Comparison of ENCODE assay signal across 18 mouse cellular contexts in the genomic region with DNA sequence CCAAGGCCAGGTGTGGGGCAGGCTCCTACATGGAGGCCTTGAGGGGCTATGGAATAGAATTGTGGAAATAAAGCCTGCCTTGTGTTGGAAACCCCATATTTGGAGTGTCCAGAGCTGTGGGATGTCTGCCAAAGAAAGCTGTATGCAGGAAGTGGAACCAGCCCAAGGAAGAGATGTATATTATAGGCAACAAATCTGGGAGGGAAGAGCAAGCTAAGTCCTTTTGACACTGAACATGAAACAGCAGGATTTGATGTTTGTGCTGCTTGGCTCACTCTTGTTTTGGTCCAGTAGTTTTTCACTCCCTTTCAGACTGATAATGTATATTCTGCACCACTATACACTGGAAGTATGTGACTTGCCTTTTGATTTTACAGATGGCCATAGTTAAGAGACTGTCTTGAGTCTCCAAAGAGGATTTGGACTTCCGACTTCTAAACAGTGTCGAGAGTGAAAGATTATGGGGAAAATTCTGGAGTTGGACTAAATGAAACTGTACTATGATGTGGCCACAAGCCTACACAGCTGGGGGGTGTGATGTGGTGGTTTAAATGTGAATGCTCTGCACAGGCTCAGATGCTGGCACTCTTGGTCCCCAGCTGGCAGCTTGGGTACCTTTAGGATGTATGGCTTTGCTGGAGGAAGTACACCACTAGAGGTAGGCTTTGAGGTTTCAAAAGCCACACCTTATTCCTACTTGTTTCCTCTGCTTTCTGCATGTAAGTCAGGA. TPM values are rescaled to one million over a fixed set of nuclear protein-coding genes. Genes with fewer than 3 reads are reported as not detected.
A peak's percentile ranks its signal among the peaks of the same experiment; 100 is the strongest.
DNase-seq lines count a peak whose midpoint lies in the region; ATAC-seq lines count a peak whose summit lies in the region.
"Had no signal": no experiment of that assay in that cellular context is flagged by ENCODE, and none has a peak within 500 bp of the region (broad histone marks: within the 10 kb centered on the region; RNA-seq: fewer than 3 reads in every experiment).

No protein-coding gene starts in this region.

- no peak overlapping the region for H3K9ac ChIP-seq in heart, embryonic 16.5 days (ENCODE audit: low read length)
- no peak overlapping the region for H3K9ac ChIP-seq in limb, embryonic 12.5 days (replicated peaks)
- no peak overlapping the region for H3K9ac ChIP-seq in embryonic facial prominence, embryonic 15.5 days
- no peak overlapping the region for H3K9ac ChIP-seq in limb, embryonic 15.5 days
- H3K9ac ChIP-seq: hindbrain, embryonic 15.5 days; liver, embryonic 14.5 days; neural tube, embryonic 12.5 days had no signal

- intact Hi-C loops in heart, postnatal 10 days (cut with DNase I), result no loop called here

- 62% methylated on average over 2 of the region's 2 CpGs for WGBS in heart, embryonic 16.5 days
- WGBS in limb, embryonic 12.5 days, result 82% methylated on average over 2 of the region's 2 CpGs
- WGBS in limb, embryonic 10.5 days, result 94% methylated on average over 2 of the region's 2 CpGs
- 61% methylated on average over 2 of the region's 2 CpGs for WGBS in embryonic facial prominence, embryonic 15.5 days
- WGBS in limb, embryonic 15.5 days, result 58% methylated on average over 2 of the region's 2 CpGs

- DNase-seq in heart, postnatal 10 days, result no peak
- DNase-seq in limb, embryonic 10.5 days (ENCODE audit: low spot score), result no peak
- DNase-seq in gastrocnemius, postnatal 25 days, result no peak
- no peak for DNase-seq in frontal cortex, postnatal 36 days (ENCODE audit: low spot score in 2 of 2)
- DNase-seq: adrenal gland, postnatal 36 days; gastrocnemius, postnatal 36 days; right cerebral cortex, postnatal 4 days; thymus, postnatal 25 days had no signal

- no peaks in the 10 kb centered on the region for H3K9me3 ChIP-seq in heart, embryonic 16.5 days (replicated peaks; ENCODE audit: control insufficient read depth, low read length)
- no peaks in the 10 kb centered on the region for H3K9me3 ChIP-seq in limb, embryonic 12.5 days
- no peaks in the 10 kb centered on the region for H3K9me3 ChIP-seq in limb, embryonic 10.5 days (replicated peaks)
- H3K9me3 ChIP-seq in embryonic facial prominence, embryonic 15.5 days (replicated peaks), result no peaks in the 10 kb centered on the region
- no peaks in the 10 kb centered on the region for H3K9me3 ChIP-seq in limb, embryonic 15.5 days
- H3K9me3 ChIP-seq: hindbrain, embryonic 15.5 days; neural tube, embryonic 12.5 days had no signal

- peaks cover 11% of the 10 kb centered on the region; the same call in 1 of the 2 replicates for H3K4me1 ChIP-seq in heart, embryonic 16.5 days (ENCODE audit: control insufficient read depth, insufficient read depth, low read length)
- peaks cover 7% of the 10 kb centered on the region for H3K4me1 ChIP-seq in limb, embryonic 12.5 days (replicated peaks)
- no peaks in the 10 kb centered on the region for H3K4me1 ChIP-seq in limb, embryonic 10.5 days
- peaks cover 10% of the 10 kb centered on the region; the same call in 1 of the 2 replicates for H3K4me1 ChIP-seq in embryonic facial prominence, embryonic 15.5 days
- H3K4me1 ChIP-seq in limb, embryonic 15.5 days, result peaks cover 14% of the 10 kb centered on the region
- H3K4me1 ChIP-seq: hindbrain, embryonic 15.5 days; neural tube, embryonic 12.5 days had no signal

- H3K4me3 ChIP-seq in heart, embryonic 16.5 days (ENCODE audit: low read length), result no peak overlapping the region
- no peak overlapping the region for H3K4me3 ChIP-seq in limb, embryonic 12.5 days (replicated peaks)
- H3K4me3 ChIP-seq in limb, embryonic 10.5 days, result no peak overlapping the region
- H3K4me3 ChIP-seq in embryonic facial prominence, embryonic 15.5 days (replicated peaks), result no peak overlapping the region
- H3K4me3 ChIP-seq in limb, embryonic 15.5 days, result no peak overlapping the region
- H3K4me3 ChIP-seq: erythroblast, embryonic 14.5 days; hindbrain, embryonic 15.5 days; neural tube, embryonic 12.5 days had no signal

- H3K27me3 ChIP-seq in heart, embryonic 16.5 days (ENCODE audit: control insufficient read depth, insufficient read depth, low read length), result no peaks in the 10 kb centered on the region
- H3K27me3 ChIP-seq in limb, embryonic 12.5 days, result no peaks in the 10 kb centered on the region
- H3K27me3 ChIP-seq in limb, embryonic 10.5 days (ENCODE audit: low read depth, poor library complexity, severe bottlenecking), result no peaks in the 10 kb centered on the region
- no peaks in the 10 kb centered on the region for H3K27me3 ChIP-seq in embryonic facial prominence, embryonic 15.5 days
- no peaks in the 10 kb centered on the region for H3K27me3 ChIP-seq in limb, embryonic 15.5 days
- H3K27me3 ChIP-seq: hindbrain, embryonic 15.5 days; neural tube, embryonic 12.5 days had no signal

- no peaks in the 10 kb centered on the region for H3K36me3 ChIP-seq in heart, embryonic 16.5 days (ENCODE audit: control insufficient read depth, insufficient read depth)
- no peaks in the 10 kb centered on the region for H3K36me3 ChIP-seq in limb, embryonic 12.5 days
- no peaks in the 10 kb centered on the region for H3K36me3 ChIP-seq in limb, embryonic 10.5 days
- H3K36me3 ChIP-seq in embryonic facial prominence, embryonic 15.5 days, result no peaks in the 10 kb centered on the region
- H3K36me3 ChIP-seq in limb, embryonic 15.5 days, result no peaks in the 10 kb centered on the region
- H3K36me3 ChIP-seq: hindbrain, embryonic 15.5 days; neural tube, embryonic 12.5 days had no signal

- ATAC-seq in heart, embryonic 16.5 days (replicated peaks; ENCODE audit: extremely low read depth, insufficient read depth, low FRiP score), result no peak; the same call in 1 of the 2 replicates
- no peak for ATAC-seq in limb, embryonic 12.5 days (ENCODE audit: insufficient number of reproducible peaks, insufficient read depth, low FRiP score, low TSS enrichment, low read depth)
- ATAC-seq in embryonic facial prominence, embryonic 15.5 days (ENCODE audit: insufficient number of reproducible peaks, low FRiP score, low TSS enrichment, low read depth), result 0 out of 2 replicates have a peak, but pooled peaks have one; percentile 54
- peak; percentile 69; the same call in 1 of the 2 replicates for ATAC-seq in limb, embryonic 15.5 days (ENCODE audit: insufficient number of reproducible peaks, low FRiP score, low TSS enrichment, low read depth)

- H3K4me2 ChIP-seq in heart, embryonic 16.5 days (ENCODE audit: low read depth, low read length), result no peak overlapping the region
- H3K4me2 ChIP-seq in limb, embryonic 12.5 days, result no peak overlapping the region
- H3K4me2 ChIP-seq in embryonic facial prominence, embryonic 15.5 days (replicated peaks), result no peak overlapping the region
- H3K4me2 ChIP-seq in limb, embryonic 15.5 days, result no peak overlapping the region
- H3K4me2 ChIP-seq: hindbrain, embryonic 15.5 days; neural tube, embryonic 12.5 days had no signal

- H3K27ac ChIP-seq in heart, embryonic 16.5 days (ENCODE audit: low read length), result peak overlapping the region; percentile 65
- 0 out of 2 replicates have a peak overlapping the region, but pooled peaks have one; percentile 62 for H3K27ac ChIP-seq in limb, embryonic 12.5 days
- no peak overlapping the region for H3K27ac ChIP-seq in limb, embryonic 10.5 days
- peak overlapping the region; percentile 60 for H3K27ac ChIP-seq in embryonic facial prominence, embryonic 15.5 days (replicated peaks)
- peak overlapping the region; percentile 75 for H3K27ac ChIP-seq in limb, embryonic 15.5 days
- H3K27ac ChIP-seq: hindbrain, embryonic 15.5 days; liver, embryonic 14.5 days; neural tube, embryonic 12.5 days had no signal

RNA-seq across cellular contexts. Expression of a gene that starts 25.4 kb away (rescaled TPM):
- 34.3 and 37.6 TPM in 2 replicates for polyA plus RNA-seq in heart, embryonic 16.5 days (2015; fragmentation: Nextera tagmentation; extraction: Ambion mirVana)
- 10 to 100 TPM; 68.0 to 97.9 TPM for total RNA-seq in heart, postnatal 10 days (2021)
- polyA plus RNA-seq in limb, embryonic 12.5 days (2016; fragmentation: Nextera tagmentation; extraction: Ambion mirVana), result 7.5 and 11.0 TPM in 2 replicates
- 4.0 and 4.3 TPM in 2 replicates for polyA plus RNA-seq in limb, embryonic 10.5 days (2016; fragmentation: Nextera tagmentation; extraction: Ambion mirVana)
- 21.8 and 22.3 TPM in 2 replicates for polyA plus RNA-seq in embryonic facial prominence, embryonic 15.5 days (2015; fragmentation: Nextera tagmentation; extraction: Ambion mirVana)
- 19.1 and 20.8 TPM in 2 replicates for polyA plus RNA-seq in limb, embryonic 15.5 days (2015; fragmentation: Nextera tagmentation; extraction: Ambion mirVana)
- total RNA-seq in gastrocnemius, postnatal 25 days (2021), result 10 to 100 TPM; 13.2 to 28.1 TPM
- total RNA-seq: common myeloid progenitor, adult 5-6 weeks; MEL had no signal
- polyA plus RNA-seq: erythroblast, embryonic 14.5 days had no signal

Comparison
In these comparisons a context has a peak if more than half of its experiments do, and no peak if none do; other contexts are left out.
1. ATAC-seq: peak in embryonic facial prominence, embryonic 15.5 days (single experiment) and limb, embryonic 15.5 days (single experiment); none in heart, embryonic 16.5 days (single experiment) and limb, embryonic 12.5 days (single experiment).